Mouse (Mus musculus) thymus, adult 2 months (tissue): ENCODE measurements at regions not wholly inside any gene's neighbourhood (a gene's known extent, or its start where the extent isn't known, plus 50 kb on each side); places are given as distances from the start of the nearest gene placed in this dataset.

Source experiments
- CTCF ChIP-seq: fragments of 200-500 bp; IDR thresholded peaks from 2 replicates; pipeline ENCODE4 v1.5.1; 2012; ENCODE audit warnings: mild to moderate bottlenecking, control low read depth, low read length, moderate library complexity, borderline replicate concordance; ENCODE audit not compliant: control insufficient read depth, poor library complexity, insufficient read depth; ENCODE audit errors: extremely low read depth
- POLR2A ChIP-seq: fragments of 200-500 bp; IDR thresholded peaks from 2 replicates; pipeline ENCODE4 v1.6.1; 2012; ENCODE audit warnings: mild to moderate bottlenecking, low read length, control low read depth, moderate library complexity; ENCODE audit not compliant: control insufficient read depth, poor library complexity, insufficient read depth; ENCODE audit errors: extremely low read depth

- no peak for TF ChIP-seq POLR2A
- TF ChIP-seq CTCF, result no peak
Measured at GRCm38 (mm10) chr13:101305695-101306413, 462.2 kb downstream of the Pik3r1 start.
